Mouse (Mus musculus) CD4-positive, CD25-positive, alpha-beta regulatory T cell, adult 2 months (primary cell): ENCODE measurements around the gene Dbi.

Source experiments
- DNase-seq: peaks from one replicate; pipeline ENCODE4 v3.0.0-alpha.2; 2012; ENCODE audit warnings: low read depth, low spot score

Dbi gene

GRCm38 (mm10) chr1:120120969-120121811, at the start of gene Dbi, which contains the start of gene 3110009E18Rik:
TSS of gene Dbi (minus strand) at chr1:120121078.
TSS of gene 3110009E18Rik (plus strand) at chr1:120121187.
- peak; percentile 98 for DNase-seq

GRCm38 (mm10) chr1:120170307-120170706, 49.4 kb upstream of the Dbi start:
- no peak for DNase-seq

DNA sequence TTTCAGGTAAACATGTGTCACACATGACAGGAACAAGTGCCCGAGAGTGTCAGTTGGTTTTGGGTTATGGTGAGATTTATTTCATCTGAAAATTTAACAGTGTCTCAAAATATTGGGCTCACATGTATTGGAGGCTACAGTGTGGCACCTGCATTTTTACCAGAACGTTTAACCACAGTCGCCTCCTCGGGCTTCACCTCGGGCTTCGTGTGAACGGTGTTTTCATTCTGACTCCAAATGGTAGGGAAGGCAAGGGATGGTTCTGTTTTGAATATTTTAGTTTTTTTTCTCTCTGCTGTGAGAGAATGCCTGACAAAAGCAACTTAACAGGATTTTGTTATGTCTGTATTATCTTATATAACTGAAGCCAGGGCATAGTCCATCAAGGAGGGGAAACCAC, 47.8 kb upstream of the Dbi start:
- DNase-seq, result no peak

GRCm38 (mm10) chr1:120168016-120168415, 47.1 kb upstream of the Dbi start:
- no peak for DNase-seq

GRCm38 (mm10) chr1:120162616-120163015, 41.7 kb upstream of the Dbi start:
- DNase-seq, result no peak

DNA sequence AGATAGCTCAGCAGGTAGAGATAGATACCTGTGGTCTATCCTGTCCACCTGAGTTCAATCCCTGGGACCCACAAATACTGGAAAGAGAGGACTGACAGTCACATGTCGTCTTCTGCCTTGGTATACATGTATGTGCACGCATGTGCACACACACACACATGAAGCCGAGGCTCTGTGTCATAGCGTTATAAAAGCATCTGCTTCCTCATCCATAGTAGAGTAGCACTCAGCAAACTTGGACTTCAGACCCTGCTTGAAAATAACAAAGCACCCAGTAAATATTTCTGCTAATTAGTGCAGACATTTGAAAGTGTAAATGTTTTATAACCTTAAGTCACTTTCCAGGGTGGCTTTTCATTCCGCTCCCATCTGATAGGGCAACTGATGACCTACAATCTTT, 40.6 kb upstream of the Dbi start:
- no peak for DNase-seq

- no peak for DNase-seq
These were observed 37.7 kb upstream of the Dbi start for GRCm38 (mm10) chr1:120158474-120159127.

- DNase-seq, result peak; percentile 62
These were observed 34.4 kb upstream of the Dbi start for GRCm38 (mm10) chr1:120155325-120155724.

GRCm38 (mm10) chr1:120154232-120154631, 33.4 kb upstream of the Dbi start:
- peak; percentile 47 for DNase-seq

DNA sequence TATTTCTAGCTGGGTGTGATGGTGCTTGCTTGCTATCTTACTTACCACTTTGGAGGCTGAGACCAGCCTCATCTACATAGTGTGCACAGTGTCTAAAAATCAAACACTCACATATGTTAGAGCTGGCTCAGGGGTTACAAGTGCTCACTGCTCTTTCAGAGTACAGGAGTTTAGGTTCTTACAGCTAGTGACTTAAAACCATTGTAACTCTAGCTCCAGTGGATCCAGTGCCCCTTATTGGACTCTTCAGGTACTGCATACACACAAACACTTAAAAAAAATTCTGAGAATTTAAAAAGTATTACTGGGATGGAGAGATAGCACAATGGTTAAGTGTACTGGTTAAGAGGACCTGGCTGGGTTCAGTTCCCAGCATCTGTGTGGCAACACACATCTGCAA, 26.1 kb upstream of the Dbi start:
- peak; percentile 18 for DNase-seq

DNA sequence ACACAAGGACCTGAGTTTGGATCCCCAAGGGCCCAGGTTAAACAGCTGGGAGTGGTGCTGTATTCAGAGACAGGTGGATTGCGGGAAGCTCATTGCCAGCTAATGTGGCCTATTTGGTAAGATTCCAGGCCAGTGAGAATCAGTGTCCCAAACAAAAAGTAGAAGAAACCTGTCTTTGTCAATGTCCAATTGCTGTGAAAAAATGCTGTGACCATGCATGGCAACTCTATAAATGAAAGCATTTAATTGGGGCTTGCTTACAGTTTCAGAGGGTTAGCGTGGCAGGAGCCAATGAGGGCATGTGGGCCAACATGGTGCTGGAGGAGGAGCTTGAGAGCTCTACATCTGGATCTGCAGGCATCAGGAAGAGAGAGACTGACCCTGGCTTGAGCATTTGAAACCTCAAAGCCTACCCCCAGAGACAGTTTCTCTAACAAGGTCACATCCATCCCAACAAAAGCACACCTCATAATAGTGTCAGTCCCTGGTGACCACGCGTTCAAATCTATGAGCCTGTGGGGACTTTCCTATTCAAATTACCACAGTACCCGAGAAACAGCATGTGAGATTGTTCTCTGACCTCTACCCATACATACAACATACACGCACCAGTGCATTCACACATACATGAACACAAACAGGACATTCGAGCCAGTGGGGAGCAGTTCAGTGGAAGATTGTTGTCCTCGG, 24.8 kb upstream of the Dbi start:
- no peak for DNase-seq

- no peak for DNase-seq
These were observed 21.7 kb upstream of the Dbi start for GRCm38 (mm10) chr1:120142551-120142950.

DNA sequence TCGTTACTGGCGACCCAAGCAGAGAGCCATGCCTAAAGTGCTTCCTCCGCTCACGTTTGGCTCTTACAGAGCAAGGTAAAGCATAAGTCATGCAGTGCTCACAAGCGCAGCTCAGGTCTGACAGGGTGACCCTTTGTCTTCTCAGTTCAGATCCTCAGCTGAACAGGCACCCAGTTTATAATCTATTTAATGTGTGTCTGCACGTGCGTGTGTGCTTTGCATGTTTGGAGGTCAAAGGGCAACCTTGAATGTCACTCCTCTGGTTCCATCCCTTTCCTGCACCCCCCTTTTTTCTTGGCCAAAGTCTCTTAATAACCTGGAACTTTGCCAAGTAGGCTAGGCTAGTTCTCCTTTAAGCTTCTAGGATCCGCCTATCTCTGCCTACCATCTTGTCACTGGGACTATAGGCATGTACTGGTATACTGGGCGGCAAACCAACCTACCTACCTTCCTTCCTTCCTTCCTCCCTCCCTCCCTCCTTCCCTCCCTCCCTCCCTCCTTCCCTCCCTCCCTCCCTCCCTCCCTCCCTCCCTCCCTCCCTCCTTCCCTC, 19.3 kb upstream of the Dbi start:
- DNase-seq, result no peak

DNA sequence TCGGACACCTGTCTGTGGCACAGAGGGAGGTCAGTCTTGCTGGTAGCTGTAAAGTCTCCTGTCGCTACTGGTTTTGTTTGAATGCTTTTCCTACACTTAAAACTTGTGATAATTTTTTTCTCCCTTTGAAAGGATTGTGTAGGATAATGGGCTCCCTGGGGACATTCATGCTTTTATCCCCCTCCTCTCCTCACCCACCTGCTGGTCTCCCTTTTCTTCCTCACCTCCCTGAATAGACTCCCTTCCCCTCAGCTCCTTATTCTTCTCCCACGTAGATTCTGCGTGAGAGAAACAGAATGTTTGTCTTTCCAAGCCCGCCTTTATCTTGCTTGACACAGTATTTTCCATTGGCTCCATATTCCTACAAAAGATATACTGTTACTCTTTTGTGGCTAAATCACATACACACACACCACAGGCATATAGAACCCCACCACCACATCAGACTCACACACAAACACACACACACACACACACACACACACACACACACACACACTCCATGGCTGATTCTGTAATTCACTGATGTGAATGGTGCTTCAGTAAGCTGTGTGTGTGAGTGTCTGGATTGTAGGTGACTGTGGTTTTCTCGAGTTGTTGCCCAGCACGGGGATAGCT, 18.2 kb upstream of the Dbi start:
- DNase-seq, result no peak

DNA sequence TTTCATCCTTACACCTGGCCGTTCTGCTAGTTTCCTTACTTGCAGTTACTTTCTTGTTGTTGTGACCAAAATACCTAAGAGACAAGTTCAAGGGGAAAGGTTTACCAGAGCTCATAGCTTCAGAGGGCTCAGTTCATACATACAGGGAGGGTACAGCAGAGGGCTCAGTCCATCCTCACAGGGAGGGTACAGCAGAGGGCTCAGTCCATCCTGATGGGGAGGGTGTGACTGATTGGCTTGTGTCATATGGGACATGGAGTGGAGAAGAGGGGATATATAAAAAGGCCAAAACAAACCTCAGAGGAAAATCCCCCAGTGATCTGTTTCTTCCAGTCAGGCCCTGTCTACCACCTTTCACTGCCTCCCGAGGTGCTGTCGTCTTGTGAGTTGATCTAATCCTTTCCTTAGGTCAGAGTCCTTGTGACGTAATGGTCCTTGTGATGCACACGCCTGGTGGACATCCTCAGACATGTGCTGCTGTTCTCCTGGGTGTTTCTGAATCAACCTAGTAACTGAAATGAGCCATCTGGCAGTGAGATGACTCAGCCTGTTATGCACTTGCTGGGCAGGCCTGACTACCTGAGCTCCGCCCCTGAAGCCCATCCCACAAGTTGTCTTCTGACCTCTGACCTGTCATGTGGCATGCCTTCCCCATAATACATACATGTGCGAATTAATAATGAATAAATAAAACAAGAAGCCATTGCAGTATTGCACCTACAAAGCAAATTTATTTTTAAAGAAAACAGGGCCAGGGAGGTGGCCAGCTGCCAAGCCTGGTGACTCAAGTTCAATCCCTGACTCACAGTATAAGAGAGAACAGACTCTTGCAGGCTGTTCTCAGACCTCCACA, 15.3 kb upstream of the Dbi start:
- no peak for DNase-seq

GRCm38 (mm10) chr1:120132376-120132775, 11.5 kb upstream of the Dbi start:
- DNase-seq, result no peak

- DNase-seq, result no peak
These were observed 5.4 kb upstream of the Dbi start for GRCm38 (mm10) chr1:120126318-120126717.

GRCm38 (mm10) chr1:120125471-120125870, 4.6 kb upstream of the Dbi start:
- no peak for DNase-seq

- DNase-seq, result no peak
These were observed 4.0 kb upstream of the Dbi start for GRCm38 (mm10) chr1:120124839-120125238.

GRCm38 (mm10) chr1:120122634-120123383, 1.9 kb upstream of the Dbi start:
- no peak for DNase-seq
